Mouse (Mus musculus): ENCODE data around the gene Cers3. TPM values are rescaled to one million over a fixed set of nuclear protein-coding genes. Genes with fewer than 3 reads are reported as not detected.
A peak's percentile ranks its signal among the peaks of the same experiment; 100 is the strongest.

Cers3 gene
- polyA plus RNA-seq, 1 experiment: 69.7 TPM

- no peak overlapping the region for H3K4me3 ChIP-seq (ENCODE audit: control insufficient read depth, low read depth, low read length)
- no peaks in the 10 kb centered on the region for H3K4me1 ChIP-seq (ENCODE audit: control insufficient read depth, insufficient read depth, low read length)
- no peak overlapping the region for H3K27ac ChIP-seq (ENCODE audit: control insufficient read depth, insufficient read depth, low read depth, low read length)
- no peaks in the 10 kb centered on the region for H3K36me3 ChIP-seq (ENCODE audit: control insufficient read depth, insufficient read depth, low read length)
- TF ChIP-seq CTCF (IDR thresholded peaks at IDR 0.05; ENCODE audit: control insufficient read depth, insufficient read depth, insufficient replicate concordance, low read depth, low read length) (no peak), POLR2A (IDR thresholded peaks at IDR 0.05; ENCODE audit: control insufficient read depth, low read depth, low read length) (no peak)
- no peaks in the 10 kb centered on the region for H3K27me3 ChIP-seq (ENCODE audit: control insufficient read depth, insufficient read depth, low read length)
Observed at GRCm38 (mm10) chr7:66812289-66812688, 69.0 kb downstream of the Cers3 start.

- no peaks in the 10 kb centered on the region for H3K27me3 ChIP-seq (ENCODE audit: control insufficient read depth, insufficient read depth, low read length)
- no peak for TF ChIP-seq CTCF (IDR thresholded peaks at IDR 0.05; ENCODE audit: control insufficient read depth, insufficient read depth, insufficient replicate concordance, low read depth, low read length)
- no peak for TF ChIP-seq POLR2A (IDR thresholded peaks at IDR 0.05; ENCODE audit: control insufficient read depth, low read depth, low read length)
Observed at GRCm38 (mm10) chr7:66812737-66813136, 69.4 kb downstream of the Cers3 start.

GRCm38 (mm10) chr7:66813172-66813571 is 69.9 kb downstream of the Cers3 start:
- Histone ChIP-seq H3K4me1 (ENCODE audit: control insufficient read depth, insufficient read depth, low read length) (no peaks in the 10 kb centered on the region), H3K4me3 (ENCODE audit: control insufficient read depth, low read depth, low read length) (no peak overlapping the region), H3K27me3 (ENCODE audit: control insufficient read depth, insufficient read depth, low read length) (no peaks in the 10 kb centered on the region), H3K36me3 (ENCODE audit: control insufficient read depth, insufficient read depth, low read length) (no peaks in the 10 kb centered on the region), H3K27ac (ENCODE audit: control insufficient read depth, insufficient read depth, low read depth, low read length) (no peak overlapping the region)
- TF ChIP-seq CTCF (IDR thresholded peaks at IDR 0.05; ENCODE audit: control insufficient read depth, insufficient read depth, insufficient replicate concordance, low read depth, low read length) (no peak), POLR2A (IDR thresholded peaks at IDR 0.05; ENCODE audit: control insufficient read depth, low read depth, low read length) (no peak)

More at GRCm38 (mm10) chr7:66812737-66813136, 69.4 kb downstream of the Cers3 start:
- no peaks in the 10 kb centered on the region for H3K4me1 ChIP-seq (ENCODE audit: control insufficient read depth, insufficient read depth, low read length)
- no peak overlapping the region for H3K27ac ChIP-seq (ENCODE audit: control insufficient read depth, insufficient read depth, low read depth, low read length)
- H3K36me3 ChIP-seq (ENCODE audit: control insufficient read depth, insufficient read depth, low read length): no peaks in the 10 kb centered on the region
- no peak overlapping the region for H3K4me3 ChIP-seq (ENCODE audit: control insufficient read depth, low read depth, low read length)

GRCm38 (mm10) chr7:66815526-66815925 is 72.2 kb downstream of the Cers3 start:
- Histone ChIP-seq H3K4me1 (ENCODE audit: control insufficient read depth, insufficient read depth, low read length) (no peaks in the 10 kb centered on the region), H3K36me3 (ENCODE audit: control insufficient read depth, insufficient read depth, low read length) (no peaks in the 10 kb centered on the region), H3K27ac (ENCODE audit: control insufficient read depth, insufficient read depth, low read depth, low read length) (no peak overlapping the region), H3K27me3 (ENCODE audit: control insufficient read depth, insufficient read depth, low read length) (no peaks in the 10 kb centered on the region), H3K4me3 (ENCODE audit: control insufficient read depth, low read depth, low read length) (no peak overlapping the region)
- TF ChIP-seq POLR2A (IDR thresholded peaks at IDR 0.05; ENCODE audit: control insufficient read depth, low read depth, low read length) (no peak), CTCF (IDR thresholded peaks at IDR 0.05; ENCODE audit: control insufficient read depth, insufficient read depth, insufficient replicate concordance, low read depth, low read length) (no peak)

- H3K36me3 ChIP-seq (ENCODE audit: control insufficient read depth, insufficient read depth, low read length): no peaks in the 10 kb centered on the region; the same call in 1 of the 2 replicates
- TF ChIP-seq CTCF (IDR thresholded peaks at IDR 0.05; ENCODE audit: control insufficient read depth, insufficient read depth, insufficient replicate concordance, low read depth, low read length): peak; percentile 75; the same call in 1 of the 2 replicates
- TF ChIP-seq POLR2A (IDR thresholded peaks at IDR 0.05; ENCODE audit: control insufficient read depth, low read depth, low read length): no peak
- no peaks in the 10 kb centered on the region for H3K27me3 ChIP-seq (ENCODE audit: control insufficient read depth, insufficient read depth, low read length)
- H3K4me1 ChIP-seq (ENCODE audit: control insufficient read depth, insufficient read depth, low read length): no peaks in the 10 kb centered on the region
- H3K27ac ChIP-seq (ENCODE audit: control insufficient read depth, insufficient read depth, low read depth, low read length): no peak overlapping the region
- H3K4me3 ChIP-seq (ENCODE audit: control insufficient read depth, low read depth, low read length): no peak overlapping the region
Observed at GRCm38 (mm10) chr7:66820034-66820433, 76.7 kb downstream of the Cers3 start.

GRCm38 (mm10) chr7:66830803-66831202 is 87.5 kb downstream of the Cers3 start:
- Histone ChIP-seq H3K27me3 (ENCODE audit: control insufficient read depth, insufficient read depth, low read length) (no peaks in the 10 kb centered on the region), H3K27ac (ENCODE audit: control insufficient read depth, insufficient read depth, low read depth, low read length) (no peak overlapping the region), H3K4me3 (ENCODE audit: control insufficient read depth, low read depth, low read length) (no peak overlapping the region), H3K4me1 (ENCODE audit: control insufficient read depth, insufficient read depth, low read length) (no peaks in the 10 kb centered on the region), H3K36me3 (ENCODE audit: control insufficient read depth, insufficient read depth, low read length) (no peaks in the 10 kb centered on the region)
- TF ChIP-seq CTCF (IDR thresholded peaks at IDR 0.05; ENCODE audit: control insufficient read depth, insufficient read depth, insufficient replicate concordance, low read depth, low read length) (no peak), POLR2A (IDR thresholded peaks at IDR 0.05; ENCODE audit: control insufficient read depth, low read depth, low read length) (no peak)

GRCm38 (mm10) chr7:66831295-66831694 is 88.0 kb downstream of the Cers3 start:
- Histone ChIP-seq H3K4me3 (ENCODE audit: control insufficient read depth, low read depth, low read length) (no peak overlapping the region), H3K4me1 (ENCODE audit: control insufficient read depth, insufficient read depth, low read length) (no peaks in the 10 kb centered on the region), H3K27ac (ENCODE audit: control insufficient read depth, insufficient read depth, low read depth, low read length) (no peak overlapping the region), H3K27me3 (ENCODE audit: control insufficient read depth, insufficient read depth, low read length) (no peaks in the 10 kb centered on the region), H3K36me3 (ENCODE audit: control insufficient read depth, insufficient read depth, low read length) (no peaks in the 10 kb centered on the region)
- no peak for TF ChIP-seq CTCF (IDR thresholded peaks at IDR 0.05; ENCODE audit: control insufficient read depth, insufficient read depth, insufficient replicate concordance, low read depth, low read length)
- TF ChIP-seq POLR2A (IDR thresholded peaks at IDR 0.05; ENCODE audit: control insufficient read depth, low read depth, low read length): no peak

Data from testis, adult 2 months (tissue).